Mouse (Mus musculus) natural killer cell, adult 2 months (primary cell): ENCODE results near the gene H2-DMa.
"Not testable (repeated sequence)": the region's sequence is repeated elsewhere in the genome, so short reads cannot be mapped to it uniquely, and the experiment has no call there.

Source experiments
- DNase-seq, 2 experiments: peaks; one replicate each; pipeline ENCODE4 v3.0.0; 2022; ENCODE audit warnings: low spot score in 2 of 2

Gene H2-DMa

GRCm38 (mm10) chr17:34124649-34125048, 5.3 kb downstream of the H2-DMa start:
- DNase-seq = no peak

DNA sequence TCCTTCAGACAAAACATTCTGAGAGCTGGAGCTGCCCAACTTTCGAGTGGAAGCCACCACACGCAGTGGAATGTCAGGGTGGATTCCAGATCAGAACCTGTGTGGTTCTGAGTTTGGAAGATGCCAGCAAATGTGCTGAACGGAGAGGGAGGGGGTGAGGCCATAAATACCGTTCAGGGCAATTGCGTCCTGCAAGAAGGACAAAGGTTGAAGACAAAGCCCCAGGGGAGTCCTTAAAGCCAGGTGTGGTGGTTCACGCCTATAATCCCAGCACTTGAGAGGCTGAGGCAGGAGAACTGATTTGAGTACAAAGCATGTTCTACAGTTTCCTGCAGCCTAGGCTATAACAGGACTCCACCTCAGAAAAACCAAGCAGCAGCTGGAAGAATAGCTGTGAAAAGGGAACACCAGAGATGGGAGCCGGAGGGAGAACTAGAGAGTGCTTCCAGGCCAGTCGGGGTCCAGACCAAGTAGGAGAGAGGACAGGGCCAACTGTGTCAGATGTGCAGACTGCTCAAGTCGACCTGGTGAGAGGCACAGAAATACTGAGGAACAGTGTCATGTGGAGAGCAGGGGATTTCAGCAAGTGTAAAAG, 7.6 kb downstream of the H2-DMa start:
- DNase-seq = no peak

DNA sequence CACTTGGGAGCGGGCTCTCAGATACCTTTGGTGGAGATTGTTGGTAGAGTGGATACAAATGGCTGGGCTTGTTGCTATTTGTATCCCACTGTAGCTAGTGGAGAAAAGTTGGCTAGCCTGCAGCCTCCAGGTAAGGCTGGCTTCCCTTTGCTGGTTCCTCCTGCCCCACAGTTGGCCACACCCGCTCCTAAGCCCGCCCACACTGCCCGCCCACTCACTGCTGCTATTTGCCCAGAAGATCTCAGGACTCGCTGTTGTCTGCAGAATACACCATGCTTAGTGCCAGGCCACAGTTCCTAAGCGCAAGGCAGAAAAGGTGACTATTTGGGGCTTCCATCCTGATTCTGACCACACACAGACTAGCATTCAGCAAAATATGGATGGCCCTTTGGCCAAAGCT, 8.1 kb downstream of the H2-DMa start:
- DNase-seq = peak; percentile 42 to 70

DNA sequence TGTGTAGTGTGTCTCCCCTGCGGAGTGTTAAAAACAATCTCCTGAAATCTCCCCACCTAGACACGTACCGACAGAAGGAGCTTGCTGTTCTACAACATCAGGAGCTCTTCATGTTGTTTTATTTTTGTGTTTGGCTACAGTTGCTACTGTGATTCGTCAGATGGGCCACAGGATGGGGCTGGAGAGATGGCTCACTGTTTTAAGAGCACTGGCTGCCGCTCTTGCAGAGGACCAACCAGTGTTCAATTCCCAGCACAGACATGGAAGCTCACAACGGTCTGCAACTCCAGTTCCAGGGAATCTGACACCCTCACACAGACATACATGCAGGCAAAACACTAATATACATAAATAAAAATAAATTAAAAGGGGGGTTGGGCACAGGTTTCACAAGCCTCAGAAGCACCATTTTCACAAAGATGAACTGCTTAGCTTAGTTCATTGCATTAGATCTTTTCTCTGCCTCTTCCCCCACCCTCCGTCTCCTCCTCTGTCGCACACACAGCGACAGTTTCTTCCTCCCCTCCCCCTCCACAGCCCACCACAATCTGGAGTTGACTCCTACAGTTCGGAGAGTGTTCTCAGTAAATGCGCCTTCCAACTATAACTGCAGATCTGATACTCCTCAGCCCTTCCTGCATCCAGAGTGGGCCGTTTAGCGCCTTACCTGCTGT, 9.1 kb downstream of the H2-DMa start:
- DNase-seq = no peak

DNA sequence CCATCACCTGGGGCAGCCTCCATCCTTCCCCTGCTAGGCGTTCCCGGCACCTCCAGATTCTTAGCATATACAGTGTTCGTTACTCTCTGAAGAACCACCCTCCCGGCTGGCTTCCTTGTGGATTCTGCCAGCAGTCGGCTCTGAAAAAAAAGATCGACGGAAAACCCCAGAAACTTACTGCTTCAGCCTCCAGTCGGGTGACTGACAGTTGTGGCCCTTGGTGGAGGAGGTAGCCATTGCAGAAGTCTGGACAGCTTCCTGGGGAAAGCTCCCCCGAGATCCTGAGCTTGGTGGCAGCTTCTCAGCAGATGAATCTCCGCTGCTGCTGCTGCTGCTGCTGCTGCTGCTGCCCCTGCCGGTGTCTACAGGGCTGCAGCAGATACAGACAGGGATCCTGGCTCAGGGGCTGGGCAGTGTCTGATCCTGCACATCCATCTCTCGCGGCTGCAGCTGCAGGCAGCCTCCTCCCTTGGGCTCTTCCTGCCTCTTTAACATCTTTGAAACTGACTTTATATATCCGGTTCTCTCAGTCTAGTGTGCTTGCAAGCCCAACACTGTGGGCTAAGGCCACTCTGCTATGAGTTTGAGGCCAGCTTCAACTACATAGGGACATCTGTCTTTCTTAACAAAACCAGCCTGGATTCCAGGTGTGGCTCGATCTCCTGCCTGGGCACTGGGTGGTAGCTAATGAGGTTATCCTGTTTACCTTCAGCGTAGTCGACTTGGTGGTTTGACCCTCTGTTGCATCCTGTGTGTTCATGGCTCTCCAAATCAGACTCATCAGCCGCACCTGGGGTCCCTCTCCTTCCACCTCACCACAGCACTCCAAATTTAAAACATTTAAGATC, 9.8 kb downstream of the H2-DMa start:
- no peak for DNase-seq

DNA sequence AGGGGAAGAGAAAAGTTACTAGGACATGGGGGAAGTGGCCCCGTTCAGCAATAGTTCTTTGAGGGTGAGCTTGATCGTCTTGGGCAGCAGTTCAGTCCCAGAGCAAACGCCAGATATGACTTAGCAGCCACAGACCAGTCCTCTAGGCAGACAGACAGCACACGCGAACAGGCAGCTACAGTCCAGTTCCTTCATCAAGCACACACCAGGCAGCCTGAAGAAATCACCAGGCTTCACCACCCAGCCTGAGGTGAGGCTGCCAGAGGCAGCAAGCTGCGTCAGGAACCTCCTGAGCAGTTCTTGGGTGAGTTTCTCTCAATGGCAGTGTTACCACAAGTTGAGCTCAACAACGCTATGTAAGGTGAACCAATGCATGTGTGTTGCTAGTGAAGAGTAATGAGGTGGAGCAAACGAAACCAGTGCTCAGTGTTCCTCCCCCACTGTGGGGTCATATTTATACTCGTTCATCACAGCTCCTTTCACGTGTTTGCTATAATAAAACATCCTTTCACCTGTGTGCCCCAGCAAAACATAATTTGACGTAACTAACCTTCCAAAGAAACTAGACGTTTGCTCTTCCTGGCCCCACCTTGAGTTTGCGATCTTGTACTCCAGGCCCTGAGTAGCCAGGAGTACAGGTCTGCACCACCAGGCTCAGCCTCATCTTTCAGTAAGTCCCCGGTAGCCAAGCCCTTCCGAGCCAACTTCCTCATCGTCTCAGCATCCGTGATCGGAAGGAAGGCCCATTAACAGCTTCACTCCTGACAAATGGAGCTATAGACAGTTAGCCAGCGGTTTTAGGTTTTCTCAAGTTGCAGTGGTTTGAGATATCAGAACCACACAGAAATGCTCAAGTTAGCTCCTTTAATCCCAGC, 11.0 kb downstream of the H2-DMa start:
- no peak for DNase-seq

GRCm38 (mm10) chr17:34131911-34132310, 12.6 kb downstream of the H2-DMa start:
- no peak for DNase-seq

DNA sequence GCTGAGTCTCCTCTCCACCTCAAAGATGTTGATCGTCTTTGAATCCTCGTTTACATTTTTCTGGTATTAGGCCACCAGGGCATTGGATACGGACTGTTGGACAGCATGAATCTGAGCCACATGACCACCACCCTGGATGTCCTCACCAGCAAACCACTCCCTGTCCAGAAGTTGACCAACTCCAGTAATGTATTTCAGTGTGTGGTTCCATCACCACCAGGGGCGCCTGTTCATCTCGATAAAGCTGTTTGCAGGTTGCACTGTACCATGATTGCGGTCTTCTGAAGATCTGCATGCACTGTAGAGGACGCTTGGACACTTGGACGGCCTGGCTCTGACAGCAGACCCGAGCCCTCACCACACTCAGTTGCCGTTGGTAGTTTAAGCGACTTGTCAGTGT, 13.9 kb downstream of the H2-DMa start:
- DNase-seq = no peak

GRCm38 (mm10) chr17:34134451-34134850, 15.1 kb downstream of the H2-DMa start:
- no peak for DNase-seq

DNA sequence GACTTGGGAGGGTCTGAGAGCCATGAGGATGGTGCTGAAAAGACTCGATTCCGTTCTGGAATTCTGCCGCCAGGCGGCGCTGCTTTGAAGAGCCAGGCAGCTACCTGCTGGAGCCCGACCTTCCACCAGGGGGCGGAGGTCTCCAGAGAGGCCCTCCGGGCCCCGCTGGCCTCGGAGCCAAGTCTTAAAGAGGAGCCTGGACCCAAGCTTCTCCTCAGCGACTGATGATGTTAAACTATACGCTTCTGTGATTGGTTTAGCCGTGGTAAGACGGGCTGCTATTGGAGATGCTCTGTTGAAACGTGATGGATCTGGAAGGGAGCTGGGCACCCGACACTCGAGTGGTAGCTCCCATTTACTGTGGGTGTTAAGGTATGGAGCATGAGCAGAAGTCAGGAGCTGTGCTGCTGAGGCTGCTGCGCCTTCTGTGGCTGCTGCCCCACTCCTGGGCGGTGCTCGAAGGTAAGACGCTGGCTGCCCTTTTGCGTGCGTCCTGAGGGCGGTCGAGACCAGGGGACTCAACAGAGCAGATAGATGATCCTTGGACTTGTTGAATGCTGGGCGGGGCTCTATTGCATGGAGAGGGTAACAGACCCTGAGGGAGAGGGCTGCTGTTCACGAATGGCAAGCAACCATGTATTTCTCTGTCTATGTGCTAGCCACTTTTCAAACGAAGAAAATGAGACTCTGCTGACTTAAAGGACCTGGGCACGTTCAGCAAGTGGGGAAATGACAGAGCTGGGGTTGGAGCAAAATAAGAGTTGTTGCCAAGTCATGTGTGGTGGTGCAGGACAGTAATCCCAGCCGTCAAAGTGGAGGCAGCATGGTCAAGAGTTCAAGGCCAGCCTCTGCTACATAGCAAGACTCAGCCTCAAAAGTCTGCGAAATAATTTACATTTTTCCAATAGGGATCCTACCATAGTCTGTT, 16.2 kb downstream of the H2-DMa start:
- peak; percentile 99 for DNase-seq

DNA sequence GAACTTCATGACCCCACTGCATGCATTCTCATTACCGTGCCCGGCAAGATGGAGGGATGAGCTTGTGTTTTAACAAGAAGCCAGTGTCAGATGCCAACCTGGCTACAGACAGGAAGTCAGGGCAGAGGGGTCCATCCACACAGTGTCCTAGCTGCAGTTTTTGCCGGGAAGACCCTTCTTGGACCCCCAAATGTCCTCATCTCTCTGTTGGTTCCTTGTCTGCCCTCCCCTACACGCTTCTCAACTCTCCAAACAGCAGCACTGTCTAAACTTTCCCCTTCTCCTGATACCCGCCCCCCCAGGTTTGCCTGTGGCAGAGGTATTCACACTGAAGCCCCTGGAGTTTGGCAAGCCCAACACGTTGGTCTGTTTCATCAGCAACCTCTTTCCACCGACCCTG, 18.3 kb downstream of the H2-DMa start:
- DNase-seq = no peak

- DNase-seq = no peak
Measured at GRCm38 (mm10) chr17:34138655-34139054, 19.3 kb downstream of the H2-DMa start.

GRCm38 (mm10) chr17:34139416-34139815, 20.1 kb downstream of the H2-DMa start:
- DNase-seq = no peak

DNA sequence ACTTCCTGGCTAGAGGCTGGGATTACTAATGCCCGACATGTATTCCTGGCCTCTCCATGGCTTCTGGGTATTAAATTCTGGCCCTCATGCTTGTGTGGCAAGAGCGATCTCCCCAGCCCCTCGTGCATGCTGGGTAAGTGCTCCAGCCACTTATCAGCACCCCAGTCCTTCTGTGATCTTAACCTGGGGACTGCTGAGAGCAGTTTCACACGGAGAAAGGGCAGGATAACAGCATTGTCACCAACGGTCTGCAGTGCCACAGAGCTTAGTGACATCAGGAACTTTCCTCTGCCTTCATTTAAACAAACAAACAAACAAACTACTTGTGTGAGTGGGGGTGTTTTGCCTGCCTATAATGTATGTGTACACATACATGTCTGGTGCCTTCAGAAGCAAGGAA, 20.9 kb downstream of the H2-DMa start:
- no peak for DNase-seq

- no peak for DNase-seq
Measured at GRCm38 (mm10) chr17:34141448-34141847, 22.1 kb downstream of the H2-DMa start.

DNA sequence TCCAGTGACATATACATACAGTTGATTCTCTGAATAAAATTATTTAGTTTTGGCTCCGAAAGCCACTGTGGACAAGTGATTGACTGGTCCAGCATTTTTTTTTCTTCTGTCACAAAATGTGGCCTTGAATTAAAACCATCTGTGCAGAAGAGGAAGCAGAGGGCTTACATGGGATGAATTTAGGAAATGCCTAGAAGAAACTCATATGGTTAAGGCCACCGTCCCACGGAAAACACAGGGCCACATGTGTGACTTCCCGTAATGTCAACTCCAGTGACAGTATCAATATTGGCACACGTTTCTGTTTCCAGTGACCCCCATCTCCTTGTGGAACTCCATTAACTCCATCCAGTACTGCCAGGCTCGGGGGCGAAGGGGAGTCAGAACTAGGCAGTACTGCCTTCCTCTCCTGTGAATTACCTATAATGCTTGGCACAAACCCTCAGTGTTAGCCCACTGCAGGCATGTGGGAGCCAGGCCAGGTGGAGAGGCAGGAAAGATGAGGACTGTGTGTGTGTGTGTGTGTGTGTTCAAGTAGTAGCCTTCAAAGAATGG, 23.2 kb downstream of the H2-DMa start:
- DNase-seq = no peak

DNA sequence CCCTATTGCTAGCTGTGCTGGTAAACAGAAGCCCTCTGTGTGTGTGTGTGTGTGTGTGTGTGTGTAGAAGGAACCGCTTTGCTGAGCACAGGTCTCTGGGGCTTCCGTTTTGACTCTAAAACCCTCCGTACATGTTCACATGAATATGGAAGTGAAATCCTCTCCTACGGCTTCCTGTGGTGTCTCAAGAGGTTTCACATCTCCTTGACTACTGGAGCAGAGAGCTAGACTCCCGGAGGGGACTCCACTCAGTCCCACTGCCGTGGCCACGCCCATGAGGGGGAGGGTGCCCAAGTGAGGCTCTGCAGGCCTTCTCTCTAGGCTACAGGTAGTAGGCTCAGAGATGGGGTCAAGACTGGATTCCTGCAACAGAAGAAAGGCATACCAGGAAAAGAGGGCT, 23.7 kb downstream of the H2-DMa start, which contains the start of gene H2-DMb2:
Gene H2-DMb2, plus strand, starts transcription at position 275 of the 400 bp plus-strand sequence.
- DNase-seq = peak in 1 of 2 experiments; percentile 92

DNA sequence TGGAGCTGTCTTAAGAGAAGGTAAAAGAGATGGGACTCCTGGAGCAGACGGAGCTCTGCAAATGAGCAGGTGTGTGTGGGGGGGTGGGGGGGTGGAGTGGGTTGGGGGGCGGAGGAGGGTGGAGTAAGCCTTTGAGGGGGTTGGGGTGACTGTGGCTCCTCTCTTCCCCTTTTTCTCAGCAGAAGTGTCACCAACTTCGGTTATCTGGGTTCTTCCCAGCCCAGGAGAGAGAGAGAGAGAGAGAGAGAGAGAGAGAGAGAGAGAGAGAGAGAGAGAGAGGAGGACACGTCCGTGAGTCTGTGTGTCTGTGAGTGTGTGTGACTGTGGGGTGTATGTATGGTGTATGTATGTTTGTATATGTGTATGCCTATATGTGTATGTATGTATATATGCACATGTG, 24.1 kb downstream of the H2-DMa start:
- DNase-seq = no peak

GRCm38 (mm10) chr17:34144221-34144620, 24.9 kb downstream of the H2-DMa start:
- not testable (repeated sequence) for DNase-seq

- DNase-seq = peak in 1 of 2 experiments; percentile 84
Measured at GRCm38 (mm10) chr17:34144960-34145371, 25.6 kb downstream of the H2-DMa start.
